Mouse (Mus musculus): Measurements from ENCODE around the gene Gnas. TPM values are rescaled to one million over a fixed set of nuclear protein-coding genes. Genes with fewer than 3 reads are reported as not detected.

The Gnas gene
- total and polyA plus RNA-seq, 2 experiments: 201 to 417 TPM

GRCm38 (mm10) chr2:174273961-174274360 lies 10.2 kb upstream of the Gnas start:
- H3K27ac ChIP-seq (replicated peaks; ENCODE audit: insufficient read depth, low read depth, low read length): no peak overlapping the region
- WGBS: 83% methylated on average over 2 of the region's 2 CpGs
- H3K4me1 ChIP-seq (ENCODE audit: control insufficient read depth, insufficient read depth, low read length): no peaks in the 10 kb centered on the region
- H3K9ac ChIP-seq (ENCODE audit: low read depth, low read length): no peak overlapping the region
- no peaks in the 10 kb centered on the region for H3K27me3 ChIP-seq (ENCODE audit: control insufficient read depth, insufficient read depth, low read length)
- H3K36me3 ChIP-seq (ENCODE audit: control insufficient read depth, insufficient read depth, low read length): no peaks in the 10 kb centered on the region
- no peak for DNase-seq (ENCODE audit: extremely low read depth, low read depth, low spot score)
- TF ChIP-seq POLR2A (IDR thresholded peaks at IDR 0.05; ENCODE audit: extremely low read depth, insufficient read depth, low read length) (no peak), CTCF (IDR thresholded peaks at IDR 0.05; ENCODE audit: low read depth, low read length) (no peak)
- no peak overlapping the region for H3K4me3 ChIP-seq (ENCODE audit: insufficient read depth, low read depth, low read length)
- no peaks in the 10 kb centered on the region for H3K79me2 ChIP-seq (ENCODE audit: control insufficient read depth, insufficient read depth, low read length)

DNA sequence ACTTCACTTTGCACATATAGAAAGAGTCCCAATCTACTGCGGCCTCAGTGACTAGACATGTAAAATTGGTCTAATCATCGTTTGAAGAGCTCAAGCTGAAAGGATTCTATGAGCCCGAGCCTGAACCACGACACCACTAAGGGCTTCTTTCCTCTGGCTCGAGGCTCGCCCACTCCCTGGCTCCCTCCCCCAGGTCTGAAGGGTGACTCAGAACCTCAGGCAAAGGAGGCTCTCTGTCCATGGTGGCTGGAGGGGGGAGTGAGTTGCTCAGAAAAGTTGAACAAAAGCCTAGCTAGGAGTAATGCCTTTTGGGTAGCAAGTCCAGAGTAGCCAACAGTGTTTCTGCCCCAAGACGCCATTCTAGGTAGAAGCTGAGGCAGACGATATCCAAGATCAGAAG lies 4.3 kb upstream of the Gnas start:
- TF ChIP-seq CTCF (IDR thresholded peaks at IDR 0.05; ENCODE audit: low read depth, low read length) (no peak), POLR2A (IDR thresholded peaks at IDR 0.05; ENCODE audit: extremely low read depth, insufficient read depth, low read length) (no peak)
- no peak for DNase-seq (ENCODE audit: extremely low read depth, low read depth, low spot score)
- WGBS: 83% methylated on average over 8 of the region's 8 CpGs
- Histone ChIP-seq H3K79me2 (ENCODE audit: control insufficient read depth, insufficient read depth, low read length) (no peaks in the 10 kb centered on the region), H3K4me1 (ENCODE audit: control insufficient read depth, insufficient read depth, low read length) (no peaks in the 10 kb centered on the region), H3K27ac (replicated peaks; ENCODE audit: insufficient read depth, low read depth, low read length) (no peak overlapping the region), H3K9ac (ENCODE audit: low read depth, low read length) (no peak overlapping the region), H3K27me3 (ENCODE audit: control insufficient read depth, insufficient read depth, low read length) (0 out of 2 replicates have a peak, but pooled peaks cover 2% of the 10 kb centered on the region), H3K36me3 (ENCODE audit: control insufficient read depth, insufficient read depth, low read length) (no peaks in the 10 kb centered on the region), H3K4me3 (ENCODE audit: insufficient read depth, low read depth, low read length) (no peak overlapping the region)

GRCm38 (mm10) chr2:174283341-174283740 lies 779 bp upstream of the Gnas start:
- no peak overlapping the region for H3K27ac ChIP-seq (replicated peaks; ENCODE audit: insufficient read depth, low read depth, low read length)
- no peak overlapping the region for H3K9ac ChIP-seq (ENCODE audit: low read depth, low read length)
- H3K4me1 ChIP-seq (ENCODE audit: control insufficient read depth, insufficient read depth, low read length): no peaks in the 10 kb centered on the region
- no peak for TF ChIP-seq CTCF (IDR thresholded peaks at IDR 0.05; ENCODE audit: low read depth, low read length)
- no peak for TF ChIP-seq POLR2A (IDR thresholded peaks at IDR 0.05; ENCODE audit: extremely low read depth, insufficient read depth, low read length)
- H3K27me3 ChIP-seq (ENCODE audit: control insufficient read depth, insufficient read depth, low read length): 0 out of 2 replicates have a peak, but pooled peaks cover 6% of the 10 kb centered on the region
- no peaks in the 10 kb centered on the region for H3K36me3 ChIP-seq (ENCODE audit: control insufficient read depth, insufficient read depth, low read length)
- WGBS: 58% methylated on average over 11 of the region's 11 CpGs
- DNase-seq (ENCODE audit: extremely low read depth, low read depth, low spot score): no peak
- H3K79me2 ChIP-seq (ENCODE audit: control insufficient read depth, insufficient read depth, low read length): no peaks in the 10 kb centered on the region
- H3K4me3 ChIP-seq (ENCODE audit: insufficient read depth, low read depth, low read length): no peak overlapping the region

GRCm38 (mm10) chr2:174284807-174285457 lies 812 bp downstream of the Gnas start:
- DNase-seq (ENCODE audit: extremely low read depth, low read depth, low spot score): no peak
- H3K4me3 ChIP-seq (ENCODE audit: insufficient read depth, low read depth, low read length): no peak overlapping the region
- H3K79me2 ChIP-seq (ENCODE audit: control insufficient read depth, insufficient read depth, low read length): no peaks in the 10 kb centered on the region
- H3K9ac ChIP-seq (ENCODE audit: low read depth, low read length): no peak overlapping the region
- 55% methylated on average over 58 of the region's 58 CpGs for WGBS
- H3K27me3 ChIP-seq (ENCODE audit: control insufficient read depth, insufficient read depth, low read length): 0 out of 2 replicates have a peak, but pooled peaks cover 6% of the 10 kb centered on the region
- no peak overlapping the region for H3K27ac ChIP-seq (replicated peaks; ENCODE audit: insufficient read depth, low read depth, low read length)
- no peaks in the 10 kb centered on the region for H3K36me3 ChIP-seq (ENCODE audit: control insufficient read depth, insufficient read depth, low read length)
- no peaks in the 10 kb centered on the region for H3K4me1 ChIP-seq (ENCODE audit: control insufficient read depth, insufficient read depth, low read length)
- TF ChIP-seq POLR2A (IDR thresholded peaks at IDR 0.05; ENCODE audit: extremely low read depth, insufficient read depth, low read length): no peak
- TF ChIP-seq CTCF (IDR thresholded peaks at IDR 0.05; ENCODE audit: low read depth, low read length): no peak

GRCm38 (mm10) chr2:174285921-174286470 lies 1.9 kb downstream of the Gnas start:
- no peaks in the 10 kb centered on the region for H3K36me3 ChIP-seq (ENCODE audit: control insufficient read depth, insufficient read depth, low read length)
- H3K4me3 ChIP-seq (ENCODE audit: insufficient read depth, low read depth, low read length): no peak overlapping the region
- H3K4me1 ChIP-seq (ENCODE audit: control insufficient read depth, insufficient read depth, low read length): no peaks in the 10 kb centered on the region
- H3K27ac ChIP-seq (replicated peaks; ENCODE audit: insufficient read depth, low read depth, low read length): no peak overlapping the region
- no peak for TF ChIP-seq POLR2A (IDR thresholded peaks at IDR 0.05; ENCODE audit: extremely low read depth, insufficient read depth, low read length)
- TF ChIP-seq CTCF (IDR thresholded peaks at IDR 0.05; ENCODE audit: low read depth, low read length): no peak
- H3K9ac ChIP-seq (ENCODE audit: low read depth, low read length): no peak overlapping the region
- DNase-seq (ENCODE audit: extremely low read depth, low read depth, low spot score): no peak
- no peaks in the 10 kb centered on the region for H3K79me2 ChIP-seq (ENCODE audit: control insufficient read depth, insufficient read depth, low read length)
- 0 out of 2 replicates have a peak, but pooled peaks cover 6% of the 10 kb centered on the region for H3K27me3 ChIP-seq (ENCODE audit: control insufficient read depth, insufficient read depth, low read length)
- 50% methylated on average over 34 of the region's 34 CpGs for WGBS

GRCm38 (mm10) chr2:174287921-174288320 lies 3.8 kb downstream of the Gnas start:
- WGBS: 48% methylated on average over 7 of the region's 7 CpGs
- Histone ChIP-seq H3K4me3 (ENCODE audit: insufficient read depth, low read depth, low read length) (no peak overlapping the region), H3K79me2 (ENCODE audit: control insufficient read depth, insufficient read depth, low read length) (no peaks in the 10 kb centered on the region), H3K27ac (replicated peaks; ENCODE audit: insufficient read depth, low read depth, low read length) (no peak overlapping the region), H3K36me3 (ENCODE audit: control insufficient read depth, insufficient read depth, low read length) (no peaks in the 10 kb centered on the region), H3K4me1 (ENCODE audit: control insufficient read depth, insufficient read depth, low read length) (no peaks in the 10 kb centered on the region), H3K27me3 (ENCODE audit: control insufficient read depth, insufficient read depth, low read length) (0 out of 2 replicates have a peak, but pooled peaks cover 6% of the 10 kb centered on the region), H3K9ac (ENCODE audit: low read depth, low read length) (no peak overlapping the region)
- DNase-seq (ENCODE audit: extremely low read depth, low read depth, low spot score): no peak
- TF ChIP-seq CTCF (IDR thresholded peaks at IDR 0.05; ENCODE audit: low read depth, low read length) (no peak), POLR2A (IDR thresholded peaks at IDR 0.05; ENCODE audit: extremely low read depth, insufficient read depth, low read length) (no peak)
